Mouse (Mus musculus): ENCODE results near the gene Klhl20.

DNA sequence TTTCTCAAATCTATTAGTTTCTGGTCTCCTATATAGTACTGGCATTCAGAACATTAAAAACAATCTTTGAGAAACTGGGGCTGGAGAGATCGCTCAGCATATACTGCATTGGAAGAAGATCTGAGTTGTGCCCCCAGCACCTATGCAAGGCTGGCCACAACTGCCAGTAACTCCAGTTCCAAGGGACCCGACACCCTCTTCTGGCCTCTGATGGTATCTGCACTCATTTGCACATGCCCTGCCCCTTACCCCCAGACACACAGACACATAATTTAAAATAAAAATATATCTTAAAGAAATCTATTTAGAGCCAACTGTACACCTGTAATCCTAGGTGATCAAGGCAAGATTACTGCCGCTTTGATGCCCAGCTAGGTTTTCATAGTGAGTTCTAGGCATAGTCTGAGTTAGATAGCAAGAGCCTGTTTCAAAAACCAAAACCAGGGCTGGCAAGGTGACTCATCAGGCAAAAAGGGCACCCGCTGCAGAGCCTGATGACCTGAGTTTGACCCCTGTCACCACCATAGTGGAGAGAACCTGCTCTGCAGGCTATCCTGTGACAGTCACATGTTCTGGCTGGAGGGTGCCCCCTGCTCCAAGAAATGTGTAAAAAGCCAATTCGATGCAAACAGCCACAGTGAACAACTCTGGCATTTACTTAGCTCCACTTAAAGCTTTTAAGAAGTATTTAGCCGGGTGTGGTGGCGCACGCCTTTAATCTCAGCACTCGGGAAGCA, 8.9 kb upstream of the Klhl20 start:
- TF ChIP-seq CTCF (IDR thresholded peaks at IDR 0.05; ENCODE audit: low read depth), result no peak
- TF ChIP-seq EP300 (IDR thresholded peaks at IDR 0.05; ENCODE audit: low read depth), result no peak

Data from heart, postnatal 0 days (tissue).